Mouse (Mus musculus): Measurements from ENCODE around the gene Psmd9.

DNA sequence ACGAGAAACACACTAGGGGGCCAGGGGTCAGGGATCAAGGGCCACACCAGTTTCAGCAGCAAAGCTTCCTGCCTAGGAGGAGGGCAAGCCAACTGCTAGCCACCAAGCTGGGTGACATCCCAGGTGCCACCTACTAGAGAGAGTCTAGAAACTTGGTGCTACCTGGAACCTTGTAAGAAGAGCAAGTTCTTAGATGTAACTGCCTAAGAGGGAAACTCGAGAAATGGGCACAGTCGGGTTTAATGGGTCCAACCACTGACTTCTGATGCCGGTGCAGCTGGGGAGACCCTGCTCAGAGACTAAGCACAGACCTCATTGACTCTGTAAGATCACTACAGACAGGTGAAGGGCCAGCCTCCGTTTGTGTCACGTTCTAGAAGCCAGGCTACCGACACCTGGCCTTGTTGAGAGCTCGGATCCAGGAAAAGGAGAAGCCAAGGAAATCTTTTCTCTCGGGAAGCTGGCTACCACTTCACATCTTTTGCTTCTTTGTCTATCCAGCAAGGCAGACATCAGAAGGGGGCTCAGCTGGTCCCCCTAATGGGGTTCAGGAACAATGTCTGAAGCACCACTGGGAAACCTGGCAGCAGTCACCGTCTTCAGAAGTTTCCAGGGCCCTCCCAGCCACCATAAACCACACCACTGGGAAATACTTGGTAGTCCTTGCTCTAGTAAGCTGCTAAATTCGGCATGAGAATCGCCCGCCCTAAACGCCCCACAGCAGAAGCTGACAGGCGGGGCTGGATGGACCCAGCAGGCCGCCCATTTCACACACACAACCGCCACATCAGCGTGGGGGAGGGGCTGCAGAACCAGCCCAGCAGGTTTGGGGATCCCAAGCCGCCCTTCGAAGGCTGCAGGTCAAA lies 31.9 kb upstream of the Psmd9 start:
- TF ChIP-seq POLR2A (IDR thresholded peaks at IDR 0.05; ENCODE audit: borderline replicate concordance, control insufficient read depth, low read depth, low read length): peak; percentile 34; the same call in 1 of the 2 replicates
- no peak for TF ChIP-seq CTCF (IDR thresholded peaks at IDR 0.05; ENCODE audit: control insufficient read depth, insufficient read depth, low read length)
